Mouse (Mus musculus) myocyte (in vitro differentiated cells): ENCODE results near the gene Ttc17.

Source experiments
- MAX ChIP-seq: IDR thresholded peaks from one replicate; pipeline ENCODE4 v1.6.1; 2011; ENCODE audit warnings: low read depth, mild to moderate bottlenecking, control low read depth
- POLR2A ChIP-seq: IDR thresholded peaks from one replicate; pipeline ENCODE4 v1.6.1; 2011; ENCODE audit warnings: low read depth, mild to moderate bottlenecking, control low read depth, moderate library complexity; ENCODE audit not compliant: insufficient read length
- USF1 ChIP-seq: IDR thresholded peaks from one replicate; pipeline ENCODE4 v1.6.1; 2011; ENCODE audit warnings: low read depth, mild to moderate bottlenecking, control low read depth, moderate library complexity

DNA sequence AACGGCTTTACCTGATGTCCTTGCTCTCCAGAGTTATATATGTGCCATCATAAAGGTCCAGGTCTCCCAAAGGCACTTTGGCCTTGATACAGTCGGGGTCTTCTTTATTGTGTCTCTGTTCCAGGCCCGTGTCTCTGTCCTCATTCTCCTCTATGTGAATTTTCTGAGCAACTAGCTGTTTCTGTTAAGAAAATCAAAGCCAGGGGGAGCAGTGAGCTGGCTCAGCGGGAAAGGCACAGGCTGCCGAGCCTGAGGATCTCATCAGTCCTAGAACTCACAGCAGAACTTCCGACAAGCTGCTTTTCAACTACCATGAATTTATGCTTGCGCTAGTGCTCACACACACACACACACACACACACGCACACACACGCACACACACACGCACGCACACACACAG is 27.8 kb downstream of the Ttc17 start:
- TF ChIP-seq POLR2A (no peak), MAX (no peak), USF1 (no peak)
